Mouse (Mus musculus) cortical plate, adult 2 months (tissue): ENCODE results near the gene Colec11.

ENCODE experiments used
- CTCF ChIP-seq: fragments of 200-500 bp; IDR thresholded peaks from 2 replicates; pipeline ENCODE4 v1.5.1; 2011; ENCODE audit warnings: mild to moderate bottlenecking, control low read depth, low read length; ENCODE audit not compliant: insufficient read depth; ENCODE audit errors: extremely low read depth
- POLR2A ChIP-seq: fragments of 200-500 bp; IDR thresholded peaks from 2 replicates; pipeline ENCODE4 v1.6.1; 2011; ENCODE audit warnings: mild to moderate bottlenecking, low read length, control low read depth; ENCODE audit not compliant: insufficient read depth; ENCODE audit errors: extremely low read depth

DNA sequence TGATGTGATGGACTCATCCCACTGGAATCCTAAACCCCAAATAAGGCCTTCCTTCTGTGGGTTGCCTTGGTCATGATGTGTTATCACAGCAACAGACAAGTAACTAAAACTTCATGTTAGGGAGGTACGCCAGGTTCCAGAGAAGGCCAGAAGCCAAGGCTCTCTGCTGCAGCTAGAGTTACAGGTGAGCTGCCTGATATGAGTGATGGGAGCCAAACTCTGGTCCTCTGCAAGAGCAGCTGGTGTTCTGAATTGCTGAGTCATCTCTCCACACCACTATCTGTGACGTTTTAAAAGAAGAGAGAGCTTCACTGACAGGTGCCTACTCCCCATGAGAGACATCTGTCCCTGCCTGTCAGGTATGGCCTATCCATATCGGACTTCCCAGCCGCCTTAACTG lies 39.5 kb upstream of the Colec11 start:
- no peak for TF ChIP-seq CTCF
- TF ChIP-seq POLR2A: no peak
